Mouse (Mus musculus) lung, postnatal 0 days (tissue): ENCODE data around the gene Fastkd1.

Source experiments
- CTCF ChIP-seq: IDR thresholded peaks from 2 replicates; pipeline ENCODE4 v1.5.1; 2016; ENCODE audit warnings: antibody characterized with exemption, mild to moderate bottlenecking
- EP300 ChIP-seq: IDR thresholded peaks from 2 replicates; pipeline ENCODE4 v1.6.1; 2016; ENCODE audit warnings: antibody characterized with exemption, mild to moderate bottlenecking, control low read depth

- TF ChIP-seq CTCF: no peak
- TF ChIP-seq EP300: no peak
These were observed 28.8 kb downstream of the Fastkd1 start for GRCm38 (mm10) chr2:69684488-69684887.
